Mouse (Mus musculus) lung, embryonic 14.5 days (tissue): ENCODE data around the gene Efna3. TPM values are rescaled to one million over a fixed set of nuclear protein-coding genes. Genes with fewer than 3 reads are reported as not detected.

ENCODE experiments used
- ATAC-seq: fragments of 200-750 bp; cut with Nextera tagmentation; 2 replicates; pipeline ENCODE4 v1.8.0; 2017; ENCODE audit warnings: mild to moderate bottlenecking, moderate TSS enrichment, moderate library complexity; ENCODE audit not compliant: insufficient read depth
- DNase-seq: peaks from one replicate; pipeline ENCODE4 v3.0.0-alpha.2; 2015
- H3K27ac ChIP-seq: fragments of 300-500 bp; sonication (generic); 2 replicates; pipeline ENCODE4 v1.5.1; 2014; ENCODE audit warnings: low read depth, mild to moderate bottlenecking, moderate library complexity
- H3K27me3 ChIP-seq: fragments of 300-500 bp; sonication (generic); 2 replicates; pipeline ENCODE4 v1.6.1; 2014; ENCODE audit warnings: low read length, control low read depth; ENCODE audit not compliant: insufficient read depth
- H3K36me3 ChIP-seq: fragments of 300-500 bp; sonication (generic); 2 replicates; pipeline ENCODE4 v1.6.1; 2014; ENCODE audit warnings: control low read depth; ENCODE audit not compliant: insufficient read depth
- H3K4me1 ChIP-seq: fragments of 300-500 bp; sonication (generic); 2 replicates; pipeline ENCODE4 v1.6.1; 2014; ENCODE audit warnings: antibody characterized with exemption, control low read depth; ENCODE audit not compliant: insufficient read depth
- H3K4me2 ChIP-seq: fragments of 300-500 bp; sonication (generic); 2 replicates; pipeline ENCODE4 v1.6.1; 2014; ENCODE audit warnings: mild to moderate bottlenecking
- H3K4me3 ChIP-seq: fragments of 300-500 bp; sonication (generic); 2 replicates; pipeline ENCODE4 v1.5.1; 2014; ENCODE audit warnings: low read depth, low read length
- H3K9ac ChIP-seq: fragments of 300-500 bp; sonication (generic); 2 replicates; pipeline ENCODE4 v1.6.1; 2014
- H3K9me3 ChIP-seq: fragments of 300-500 bp; sonication (generic); 2 replicates; pipeline ENCODE4 v1.6.1; 2016; ENCODE audit warnings: low read depth, low read length, control low read depth
- CTCF ChIP-seq: IDR thresholded peaks from 2 replicates; pipeline ENCODE4 v1.5.1; 2016; ENCODE audit warnings: antibody characterized with exemption, low read depth
- WGBS: fragments of 180-500 bp; shearing (Covaris S2); extraction: QIAGEN DNeasy Blood & Tissue Kit; methylation state at CpG from one replicate; pipeline ENCODE4 v1.1.7; 2014; 5-methylcytosine and 5-hydroxymethylcytosine counted together
- polyA plus RNA-seq: library from polyadenylated mRNA; unstranded; fragments of >200 nt; fragmentation: Nextera tagmentation; extraction: Ambion mirVana; gene quantifications from 2 replicates; pipeline ENCODE4 v1.2.1, GENCODE M21; 2014

The Efna3 gene
- polyA plus RNA-seq, 1 experiment from 2014 or later: 4.7 TPM

DNA sequence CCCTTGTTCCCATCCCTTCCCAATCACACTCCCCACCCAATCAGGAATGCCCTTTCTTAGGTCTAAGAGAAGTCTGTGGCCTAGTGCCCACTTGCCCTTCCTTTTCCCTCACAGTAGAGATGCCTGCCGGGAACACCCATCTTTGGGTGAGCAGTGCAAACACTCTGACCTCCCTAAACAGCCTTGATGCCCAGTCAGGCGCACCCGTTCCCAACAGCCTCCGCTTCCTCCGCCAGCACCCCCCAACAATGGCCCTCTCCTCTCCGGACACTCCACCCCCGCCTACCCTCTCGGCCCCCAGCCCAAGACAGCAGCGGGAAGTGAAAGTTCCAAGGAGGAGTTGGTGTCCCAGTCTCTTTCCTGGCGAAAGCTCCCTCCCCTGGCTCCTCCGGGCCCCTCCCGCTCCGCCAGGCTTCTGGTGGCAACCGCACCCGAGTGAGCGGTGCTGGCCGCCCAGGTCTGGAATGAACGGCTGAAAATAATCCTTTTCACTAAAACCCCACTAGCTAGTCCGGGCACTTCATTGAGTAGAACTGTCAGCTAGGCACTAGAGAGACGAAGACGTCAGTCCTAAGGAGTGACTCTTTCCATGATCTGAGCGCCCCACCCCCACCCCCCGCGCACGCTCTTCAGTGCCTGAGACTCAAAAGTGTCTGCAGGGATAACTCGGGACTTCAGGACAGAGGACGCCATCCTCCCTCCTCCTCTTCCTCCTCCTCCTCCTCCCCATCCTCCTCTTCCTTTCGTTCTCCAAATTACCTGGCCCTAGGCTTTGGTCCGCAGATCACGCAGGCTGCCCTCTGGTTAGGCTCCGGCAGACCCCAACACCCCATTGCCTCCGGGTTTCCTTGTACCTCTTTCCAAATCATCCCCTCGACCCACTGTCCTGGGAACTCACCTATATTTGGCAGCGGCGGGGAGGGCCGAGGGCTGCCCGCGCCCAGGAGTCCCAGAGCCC lies 26.4 kb upstream of the Efna3 start:
- WGBS: 1% methylated on average over 38 of the region's 38 CpGs
- Histone ChIP-seq H3K36me3 (peaks cover 20% of the 10 kb centered on the region; the same call in 1 of the 2 replicates), H3K27ac (peak overlapping the region; percentile 60), H3K9me3 (no peaks in the 10 kb centered on the region), H3K4me2 (peak overlapping the region; percentile 99), H3K4me1 (no peaks in the 10 kb centered on the region), H3K27me3 (no peaks in the 10 kb centered on the region; the same call in 1 of the 2 replicates), H3K9ac (peak overlapping the region; percentile 54), H3K4me3 (peak overlapping the region; percentile 65)
- peak; percentile 51 for DNase-seq
- peak; percentile 57 for ATAC-seq
- TF ChIP-seq CTCF: no peak

DNA sequence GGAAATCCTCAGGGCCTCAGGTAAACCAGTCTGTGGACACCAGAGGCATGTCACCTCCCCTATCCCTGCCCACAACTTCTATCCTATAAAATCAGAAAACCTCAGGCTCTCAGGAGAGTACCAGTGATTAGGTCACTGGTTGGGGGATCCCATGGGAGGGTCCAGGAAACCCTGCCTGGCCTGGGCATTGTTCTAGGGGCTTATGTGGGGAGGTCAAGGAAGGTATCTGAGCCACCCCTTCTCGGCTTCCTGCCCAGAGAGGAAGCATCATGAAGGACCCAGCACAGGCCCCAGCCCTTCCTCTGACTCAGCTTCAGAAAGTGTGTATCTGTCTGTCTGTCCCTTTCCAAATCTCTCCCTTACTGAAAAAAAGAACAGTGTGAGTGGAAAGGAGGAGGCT lies 25.2 kb upstream of the Efna3 start:
- no peak for TF ChIP-seq CTCF
- WGBS: 48% methylated on average over 1 of the region's 1 CpGs
- peak; percentile 14 for DNase-seq
- H3K4me3 ChIP-seq: no peak overlapping the region
- H3K4me1 ChIP-seq: no peaks in the 10 kb centered on the region
- H3K9ac ChIP-seq: no peak overlapping the region
- no peaks in the 10 kb centered on the region for H3K9me3 ChIP-seq
- no peaks in the 10 kb centered on the region for H3K27me3 ChIP-seq
- ATAC-seq: no peak
- peak overlapping the region; percentile 99 for H3K4me2 ChIP-seq
- H3K27ac ChIP-seq: no peak overlapping the region
- peaks cover 28% of the 10 kb centered on the region; the same call in 1 of the 2 replicates for H3K36me3 ChIP-seq

- Histone ChIP-seq H3K27me3 (no peaks in the 10 kb centered on the region), H3K4me1 (no peaks in the 10 kb centered on the region), H3K36me3 (peaks cover 32% of the 10 kb centered on the region; the same call in 1 of the 2 replicates), H3K4me2 (no peak overlapping the region), H3K4me3 (no peak overlapping the region), H3K9ac (no peak overlapping the region), H3K27ac (no peak overlapping the region), H3K9me3 (no peaks in the 10 kb centered on the region)
- no peak for TF ChIP-seq CTCF
- no peak for DNase-seq
- ATAC-seq: no peak
- 77% methylated on average over 10 of the region's 10 CpGs for whole genome bisulfite sequencing
Measured at GRCm38 (mm10) chr3:89346815-89347540, 24.2 kb upstream of the Efna3 start.

GRCm38 (mm10) chr3:89343279-89343678 lies 20.5 kb upstream of the Efna3 start:
- Histone ChIP-seq H3K4me1 (no peaks in the 10 kb centered on the region), H3K9ac (no peak overlapping the region), H3K9me3 (no peaks in the 10 kb centered on the region), H3K27ac (no peak overlapping the region), H3K27me3 (no peaks in the 10 kb centered on the region), H3K4me2 (no peak overlapping the region), H3K36me3 (peaks cover 39% of the 10 kb centered on the region), H3K4me3 (no peak overlapping the region)
- ATAC-seq (no peak), DNase-seq (no peak)
- no peak for TF ChIP-seq CTCF
- WGBS: 79% methylated on average over 7 of the region's 7 CpGs

GRCm38 (mm10) chr3:89341794-89342193 lies 19.0 kb upstream of the Efna3 start:
- no peak for DNase-seq
- peaks cover 39% of the 10 kb centered on the region for H3K36me3 ChIP-seq

DNA sequence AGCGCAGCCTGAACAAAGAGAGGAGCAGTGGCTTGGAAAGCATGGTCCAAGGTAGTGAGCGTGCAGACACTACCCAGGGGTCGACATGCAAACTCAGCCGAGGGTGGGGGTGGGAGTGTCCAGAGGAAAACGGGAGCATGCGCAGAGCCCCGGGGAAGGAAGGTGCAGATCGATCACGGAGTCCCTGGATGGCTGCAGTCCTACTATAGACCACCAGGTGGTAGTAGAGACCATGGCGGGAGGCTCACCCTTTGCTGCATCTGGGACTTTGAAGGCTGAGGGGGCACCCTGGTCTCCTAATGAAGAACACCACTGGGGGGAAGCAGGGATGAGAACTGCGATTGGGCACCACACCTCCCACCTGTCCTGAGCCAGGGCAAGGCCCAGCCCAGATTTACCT lies 17.7 kb upstream of the Efna3 start:
- H3K36me3 ChIP-seq: peaks cover 31% of the 10 kb centered on the region
- no peak overlapping the region for H3K9ac ChIP-seq
- no peaks in the 10 kb centered on the region for H3K9me3 ChIP-seq
- no peaks in the 10 kb centered on the region for H3K27me3 ChIP-seq
- TF ChIP-seq CTCF: peak; percentile 98
- peak overlapping the region; percentile 62 for H3K4me2 ChIP-seq
- peak overlapping the region; percentile 22; the same call in 1 of the 2 replicates for H3K4me3 ChIP-seq
- ATAC-seq (no peak), DNase-seq (peak; percentile 88)
- H3K27ac ChIP-seq: no peak overlapping the region
- H3K4me1 ChIP-seq: 0 out of 2 replicates have a peak, but pooled peaks cover 7% of the 10 kb centered on the region
- 3% methylated on average over 11 of the region's 11 CpGs for WGBS

More at GRCm38 (mm10) chr3:89341794-89342193, 19.0 kb upstream of the Efna3 start:
- H3K4me1 ChIP-seq: no peaks in the 10 kb centered on the region
- H3K27me3 ChIP-seq: no peaks in the 10 kb centered on the region
- H3K4me3 ChIP-seq: no peak overlapping the region
- H3K9ac ChIP-seq: no peak overlapping the region
- ATAC-seq: no peak
- no peak overlapping the region for H3K27ac ChIP-seq
- no peak overlapping the region for H3K4me2 ChIP-seq
- no peaks in the 10 kb centered on the region for H3K9me3 ChIP-seq
- WGBS: 74% methylated on average over 4 of the region's 4 CpGs
- TF ChIP-seq CTCF: no peak
